Mouse (Mus musculus) heart, embryonic 16.5 days (tissue): ENCODE measurements around the gene Gas7. TPM values are rescaled to one million over a fixed set of nuclear protein-coding genes. Genes with fewer than 3 reads are reported as not detected.

Source experiments
- ATAC-seq: fragments of 200-750 bp; cut with Nextera tagmentation; replicated peaks from 2 replicates; pipeline ENCODE4 v1.8.0; 2017; ENCODE audit warnings: moderate number of reproducible peaks; ENCODE audit not compliant: insufficient read depth, low FRiP score; ENCODE audit errors: extremely low read depth
- H3K27ac ChIP-seq: fragments of 300-500 bp; sonication (generic); 2 replicates; pipeline ENCODE4 v1.5.1; 2014; ENCODE audit warnings: mild to moderate bottlenecking, low read length, control low read depth, moderate library complexity
- H3K27me3 ChIP-seq: fragments of 300-500 bp; sonication (generic); 2 replicates; pipeline ENCODE4 v1.6.1; 2014; ENCODE audit warnings: low read length, mixed read lengths; ENCODE audit not compliant: control insufficient read depth, insufficient read depth
- H3K36me3 ChIP-seq: fragments of 300-500 bp; sonication (generic); 2 replicates; pipeline ENCODE4 v1.6.1; 2014; ENCODE audit not compliant: control insufficient read depth, insufficient read depth
- H3K4me1 ChIP-seq: fragments of 300-500 bp; sonication (generic); 2 replicates; pipeline ENCODE4 v1.6.1; 2014; ENCODE audit warnings: low read length, mixed read lengths; ENCODE audit not compliant: control insufficient read depth, insufficient read depth
- H3K4me2 ChIP-seq: fragments of 300-500 bp; sonication (generic); 2 replicates; pipeline ENCODE4 v1.6.1; 2014; ENCODE audit warnings: low read depth, mild to moderate bottlenecking, control low read depth, low read length
- H3K4me3 ChIP-seq: fragments of 300-500 bp; sonication (generic); 2 replicates; pipeline ENCODE4 v1.5.1; 2014; ENCODE audit warnings: mild to moderate bottlenecking, control low read depth, low read length
- H3K9ac ChIP-seq: fragments of 300-500 bp; sonication (generic); 2 replicates; pipeline ENCODE4 v1.6.1; 2014; ENCODE audit warnings: low read length, control low read depth
- H3K9me3 ChIP-seq: fragments of 300-500 bp; sonication (generic); replicated peaks from 2 replicates; pipeline ENCODE4 v1.6.1; 2016; ENCODE audit warnings: low read length; ENCODE audit not compliant: control insufficient read depth
- WGBS: fragments of 180-500 bp; shearing (Covaris S2); extraction: QIAGEN DNeasy Blood & Tissue Kit; methylation state at CpG from one replicate; pipeline ENCODE4 v1.1.7; 2014; 5-methylcytosine and 5-hydroxymethylcytosine counted together
- polyA plus RNA-seq: library from polyadenylated mRNA; unstranded; fragments of >200 nt; fragmentation: Nextera tagmentation; extraction: Ambion mirVana; gene quantifications from 2 replicates; pipeline ENCODE4 v1.2.1, GENCODE M21; 2015

Gas7 gene
- polyA plus RNA-seq, 1 experiment from 2014 or later = 8.5 TPM

DNA sequence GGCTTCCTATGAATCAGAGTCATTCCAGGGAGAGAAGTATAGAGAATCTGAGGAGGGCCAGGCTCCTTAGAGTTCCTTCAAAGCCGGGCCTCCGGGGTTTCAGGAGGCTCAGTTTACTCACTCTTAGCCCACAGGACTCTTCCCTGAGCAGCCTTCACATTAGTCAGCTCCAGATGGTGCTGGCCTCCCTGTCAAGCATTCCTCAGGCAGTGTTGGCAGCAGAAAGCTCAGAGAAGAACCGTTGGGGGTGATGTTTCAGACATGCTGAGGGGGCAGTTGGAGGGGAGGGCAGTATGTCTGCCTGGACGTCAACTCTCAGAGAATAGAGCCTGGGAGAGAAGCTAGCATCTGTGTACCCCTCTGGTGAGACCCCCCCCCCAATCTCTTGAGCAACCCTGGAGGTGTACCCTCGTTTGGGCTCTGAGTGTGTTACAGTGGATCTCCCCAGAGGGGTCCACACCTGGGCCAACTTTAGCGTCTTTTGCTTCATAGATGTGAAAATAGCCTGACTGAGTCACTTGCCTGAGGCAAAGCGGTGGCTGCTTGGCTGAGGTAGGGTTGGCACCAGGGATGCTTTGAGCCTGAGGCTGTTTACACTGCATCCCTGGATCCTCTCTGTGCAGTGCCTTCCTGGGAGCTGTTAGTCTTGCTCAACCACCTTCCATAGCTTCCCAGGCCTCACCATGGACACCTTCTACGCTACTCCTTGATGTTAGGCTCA is 145.6 kb downstream of the Gas7 start:
- Histone ChIP-seq H3K27me3 (no peaks in the 10 kb centered on the region), H3K4me2 (no peak overlapping the region), H3K9me3 (no peaks in the 10 kb centered on the region), H3K4me3 (no peak overlapping the region), H3K27ac (no peak overlapping the region), H3K36me3 (no peaks in the 10 kb centered on the region), H3K9ac (no peak overlapping the region), H3K4me1 (peaks cover 7% of the 10 kb centered on the region)
- 71% methylated on average over 8 of the region's 8 CpGs for WGBS
- no peak for ATAC-seq

DNA sequence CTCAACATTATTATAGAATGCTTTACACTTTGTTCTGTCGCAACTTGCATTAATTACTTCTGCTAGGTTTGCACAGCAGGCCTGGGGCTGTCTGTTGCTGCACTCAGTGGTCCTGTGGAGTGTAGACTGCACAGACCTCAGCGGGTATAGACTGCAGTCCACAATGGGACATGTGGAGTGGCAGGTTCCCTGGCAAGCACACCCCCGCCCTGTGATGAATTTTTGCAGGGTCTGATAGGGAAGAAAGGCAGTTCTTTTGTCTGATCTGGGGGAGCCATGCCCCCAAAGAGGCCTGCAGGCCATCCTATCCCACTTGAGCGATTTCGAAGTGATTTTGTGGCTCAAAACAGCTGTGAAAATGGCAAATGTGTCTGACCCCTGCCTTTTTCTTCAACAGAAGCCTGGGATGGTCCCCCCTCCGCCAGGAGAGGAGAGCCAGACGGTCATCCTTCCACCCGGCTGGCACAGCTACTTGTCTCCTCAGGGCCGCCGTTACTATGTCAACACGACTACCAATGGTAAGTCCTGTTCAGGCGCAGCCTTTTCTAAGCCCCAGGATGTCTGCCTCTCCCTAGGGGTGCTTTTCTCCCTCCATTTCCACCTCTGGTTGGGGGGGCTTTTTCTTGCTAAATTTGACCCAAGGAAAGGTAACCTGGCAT is 147.6 kb downstream of the Gas7 start:
- Histone ChIP-seq H3K27me3 (no peaks in the 10 kb centered on the region), H3K27ac (no peak overlapping the region), H3K9ac (no peak overlapping the region), H3K9me3 (no peaks in the 10 kb centered on the region), H3K36me3 (no peaks in the 10 kb centered on the region), H3K4me3 (no peak overlapping the region), H3K4me2 (no peak overlapping the region), H3K4me1 (peaks cover 4% of the 10 kb centered on the region)
- WGBS = 71% methylated on average over 12 of the region's 12 CpGs
- ATAC-seq = no peak

DNA sequence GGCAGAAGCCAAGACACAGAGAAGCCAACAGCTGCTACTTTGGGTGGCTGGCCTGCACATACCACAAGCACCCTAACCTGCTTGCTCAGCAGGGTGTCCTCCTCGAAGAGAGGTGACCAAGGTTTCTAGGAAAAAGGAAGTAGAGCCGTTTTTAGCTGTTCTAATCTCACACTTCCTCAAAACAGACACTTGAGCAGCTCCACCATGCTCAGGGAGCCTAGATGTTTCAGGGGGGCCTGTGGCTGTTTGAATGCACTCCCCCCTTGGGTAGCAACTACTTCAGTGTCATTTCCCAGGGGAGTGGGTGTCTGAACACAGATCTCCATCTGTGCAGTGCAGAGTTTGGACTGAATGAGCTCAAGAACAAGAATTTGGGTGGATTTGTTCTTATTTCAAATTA is 149.2 kb downstream of the Gas7 start:
- H3K9me3 ChIP-seq = no peaks in the 10 kb centered on the region
- WGBS = 35% methylated on average over 2 of the region's 2 CpGs
- no peak overlapping the region for H3K27ac ChIP-seq
- ATAC-seq = no peak
- H3K4me3 ChIP-seq = no peak overlapping the region
- no peaks in the 10 kb centered on the region for H3K27me3 ChIP-seq
- peaks cover 4% of the 10 kb centered on the region for H3K4me1 ChIP-seq
- no peak overlapping the region for H3K9ac ChIP-seq
- H3K4me2 ChIP-seq = no peak overlapping the region
- no peaks in the 10 kb centered on the region for H3K36me3 ChIP-seq

DNA sequence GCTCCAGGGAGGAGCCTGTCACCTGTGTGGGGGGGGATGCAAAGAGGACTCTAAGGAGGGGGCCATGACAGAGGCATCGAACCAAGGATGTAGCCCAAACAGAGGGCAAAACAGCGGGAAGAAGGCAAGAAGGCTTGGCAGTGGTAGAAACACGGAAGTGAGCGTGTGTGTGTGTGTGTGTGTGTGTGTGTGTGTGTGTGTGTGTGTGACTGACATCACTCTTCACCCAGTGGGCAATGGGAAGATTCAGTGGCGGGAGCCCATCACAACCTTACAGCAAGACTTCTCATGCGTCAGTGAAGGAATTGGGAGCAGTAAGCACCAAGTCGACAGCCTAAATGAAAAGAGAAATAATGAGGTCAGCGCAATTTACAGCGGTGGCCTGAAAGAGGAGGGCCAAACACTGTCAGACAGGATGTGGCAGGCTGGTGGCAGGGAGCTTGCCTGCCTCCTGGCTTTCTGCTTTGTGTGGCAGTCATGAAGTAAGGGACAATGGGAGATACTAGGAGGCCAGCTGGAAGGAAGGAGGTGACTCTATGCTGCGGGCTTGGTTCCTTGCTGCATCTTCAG is 153.0 kb downstream of the Gas7 start:
- WGBS = 68% methylated on average over 10 of the region's 10 CpGs
- no peaks in the 10 kb centered on the region for H3K27me3 ChIP-seq
- H3K4me2 ChIP-seq = no peak overlapping the region
- H3K9me3 ChIP-seq = no peaks in the 10 kb centered on the region
- H3K36me3 ChIP-seq = no peaks in the 10 kb centered on the region
- H3K9ac ChIP-seq = no peak overlapping the region
- H3K4me1 ChIP-seq = peaks cover 4% of the 10 kb centered on the region
- no peak overlapping the region for H3K4me3 ChIP-seq
- no peak for ATAC-seq
- no peak overlapping the region for H3K27ac ChIP-seq

DNA sequence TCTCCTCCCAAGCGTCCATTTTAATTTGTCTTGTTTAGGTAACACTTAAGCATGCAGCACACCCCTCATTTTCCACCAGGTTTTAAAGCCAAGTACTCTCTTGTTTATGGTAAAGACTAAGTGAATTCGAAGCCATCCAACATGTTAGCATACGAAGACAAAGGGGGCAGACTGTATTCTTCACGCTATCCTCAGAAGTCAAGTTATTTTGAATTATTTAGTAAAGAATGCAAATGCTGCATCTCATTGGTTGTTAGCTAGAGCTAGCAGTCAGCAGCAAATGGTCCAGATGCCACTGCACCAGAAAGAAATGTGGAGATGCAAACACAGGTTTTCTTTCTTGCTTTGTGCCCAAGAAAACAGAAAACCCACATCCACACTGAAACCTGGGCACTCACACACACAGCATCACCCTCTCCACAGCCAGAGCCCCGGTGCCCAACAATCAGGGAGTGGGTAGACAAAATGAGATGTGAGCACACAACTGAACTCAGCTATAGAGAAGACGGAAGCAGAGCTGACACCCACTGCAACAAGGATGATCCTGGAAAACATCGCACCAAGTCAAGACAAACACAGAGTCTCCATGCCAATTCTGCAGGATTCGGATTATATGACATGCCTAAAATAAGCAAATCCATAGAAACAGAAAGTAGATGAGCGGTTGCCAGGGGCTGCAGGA is 157.1 kb downstream of the Gas7 start:
- no peaks in the 10 kb centered on the region for H3K27me3 ChIP-seq
- ATAC-seq = no peak
- no peaks in the 10 kb centered on the region for H3K36me3 ChIP-seq
- WGBS = 85% methylated on average over 9 of the region's 9 CpGs
- no peaks in the 10 kb centered on the region for H3K9me3 ChIP-seq
- H3K4me2 ChIP-seq = no peak overlapping the region
- no peak overlapping the region for H3K4me3 ChIP-seq
- H3K9ac ChIP-seq = no peak overlapping the region
- H3K27ac ChIP-seq = no peak overlapping the region
- H3K4me1 ChIP-seq = no peaks in the 10 kb centered on the region

DNA sequence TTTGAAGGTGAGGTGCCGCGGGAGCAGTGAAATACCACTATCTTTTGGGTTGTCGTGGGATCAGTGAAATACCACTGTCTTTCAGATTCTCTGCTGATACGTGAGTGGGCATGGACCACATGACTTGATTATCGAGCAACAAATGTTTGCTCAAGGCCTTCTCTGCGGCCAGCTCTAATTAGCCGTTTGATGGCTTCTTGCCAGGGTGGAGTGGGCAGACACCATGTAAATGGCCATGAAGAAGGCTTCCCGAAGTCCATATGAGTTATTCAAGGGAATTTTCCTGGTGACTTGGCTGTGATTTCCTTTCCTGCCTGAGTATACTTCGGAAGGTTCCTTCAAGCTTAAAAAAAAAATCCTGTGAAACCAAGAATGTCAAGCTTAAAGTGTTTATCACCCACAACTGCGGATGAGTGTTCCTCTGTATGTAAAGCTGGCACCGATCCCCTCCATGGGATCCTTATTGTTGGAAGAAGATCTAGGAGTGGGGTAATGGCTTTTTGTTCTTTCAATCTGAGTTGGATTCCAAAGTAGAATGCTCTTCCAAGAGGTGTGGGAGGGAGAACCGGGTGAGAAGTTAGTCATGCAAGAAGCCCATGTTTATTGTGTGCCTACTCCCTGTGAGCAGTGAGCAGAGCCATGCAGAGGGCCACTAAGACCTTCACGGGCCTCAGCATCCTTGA is 161.5 kb downstream of the Gas7 start:
- no peaks in the 10 kb centered on the region for H3K36me3 ChIP-seq
- H3K27me3 ChIP-seq = no peaks in the 10 kb centered on the region
- 75% methylated on average over 13 of the region's 13 CpGs for WGBS
- H3K4me2 ChIP-seq = no peak overlapping the region
- no peaks in the 10 kb centered on the region for H3K9me3 ChIP-seq
- no peak overlapping the region for H3K9ac ChIP-seq
- ATAC-seq = no peak
- H3K27ac ChIP-seq = no peak overlapping the region
- no peak overlapping the region for H3K4me3 ChIP-seq
- H3K4me1 ChIP-seq = no peaks in the 10 kb centered on the region

DNA sequence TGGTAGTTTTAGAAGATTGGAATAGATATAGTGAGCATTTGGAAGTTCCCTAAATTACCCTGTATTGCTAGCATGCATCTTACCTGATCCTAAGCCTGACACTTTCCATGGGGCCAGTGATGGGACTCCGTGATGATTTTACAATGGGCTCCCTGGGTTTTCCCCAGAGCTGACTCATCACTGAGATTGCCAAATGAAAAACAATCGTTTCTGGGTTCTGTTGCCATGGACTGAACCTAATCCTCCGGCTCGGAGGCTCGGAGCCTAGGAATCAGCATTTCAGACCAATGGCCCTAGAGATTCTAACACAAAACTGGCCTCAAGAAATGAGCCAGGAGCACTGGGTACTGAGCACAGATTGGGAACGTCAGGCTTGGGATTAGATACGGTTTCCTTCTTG is 167.1 kb downstream of the Gas7 start:
- Histone ChIP-seq H3K4me1 (no peaks in the 10 kb centered on the region), H3K4me2 (no peak overlapping the region), H3K36me3 (no peaks in the 10 kb centered on the region), H3K9ac (no peak overlapping the region), H3K9me3 (no peaks in the 10 kb centered on the region), H3K4me3 (no peak overlapping the region), H3K27me3 (no peaks in the 10 kb centered on the region), H3K27ac (no peak overlapping the region)
- no peak for ATAC-seq
- WGBS = 78% methylated on average over 7 of the region's 7 CpGs

DNA sequence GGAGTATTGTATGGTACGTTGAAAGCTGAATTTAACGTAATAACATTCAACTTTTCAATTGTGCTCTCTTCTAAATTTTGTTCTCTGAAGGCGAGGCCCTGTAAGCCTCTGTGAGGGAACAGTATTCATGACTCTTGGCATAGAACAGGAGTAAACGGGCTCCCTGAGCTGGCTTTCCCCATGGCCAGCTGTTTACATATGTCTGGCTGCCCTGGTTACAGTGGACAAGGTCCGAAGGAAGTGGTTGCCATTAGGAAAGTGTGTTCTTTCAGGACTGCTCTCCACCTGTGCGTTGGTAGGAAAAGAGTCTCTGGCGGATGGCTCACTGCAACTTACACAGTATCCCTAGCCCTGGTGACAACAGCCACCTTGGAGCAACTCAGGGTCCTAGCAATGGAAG is 171.9 kb downstream of the Gas7 start:
- Histone ChIP-seq H3K36me3 (no peaks in the 10 kb centered on the region), H3K27ac (no peak overlapping the region), H3K4me1 (no peaks in the 10 kb centered on the region), H3K9me3 (no peaks in the 10 kb centered on the region), H3K4me2 (no peak overlapping the region), H3K9ac (no peak overlapping the region), H3K27me3 (no peaks in the 10 kb centered on the region), H3K4me3 (no peak overlapping the region)
- no peak for ATAC-seq
- 85% methylated on average over 7 of the region's 7 CpGs for WGBS
